Mouse (Mus musculus) CH12.LX (cell line): Measurements from ENCODE around the gene Ciapin1. TPM values are rescaled to one million over a fixed set of nuclear protein-coding genes. Genes with fewer than 3 reads are reported as not detected.

Source experiments
- DNase-seq: peaks from one replicate; pipeline ENCODE4 v3.0.0-alpha.2; 2013; ENCODE audit errors: extremely low read depth
- H3K27ac ChIP-seq: 2 replicates; pipeline ENCODE4 v1.5.1; 2012; ENCODE audit warnings: low read depth, mild to moderate bottlenecking, control low read depth, moderate library complexity; ENCODE audit not compliant: insufficient read depth
- H3K27me3 ChIP-seq: replicated peaks from 2 replicates; pipeline ENCODE3; 2012; ENCODE audit warnings: inconsistent platforms
- H3K36me3 ChIP-seq, 2 experiments: replicated peaks in 1 of 2; 2 replicates each; pipeline versions ENCODE3 to v1.6.1; 2012; ENCODE audit warnings: inconsistent platforms in 1 of 2, low read length in 1 of 2, mild to moderate bottlenecking in 1 of 2, mixed read lengths in 1 of 2, moderate library complexity in 1 of 2; ENCODE audit not compliant: control insufficient read depth in 1 of 2, insufficient read depth in 1 of 2
- H3K4me1 ChIP-seq, 2 experiments: 2 replicates each; pipeline ENCODE4 v1.6.1; 2012; ENCODE audit warnings: inconsistent platforms in 1 of 2, moderate library complexity in 1 of 2; ENCODE audit not compliant: insufficient read depth in 2 of 2, control insufficient read depth in 1 of 2
- H3K4me2 ChIP-seq: 2 replicates; pipeline ENCODE4 v1.6.1; 2012; ENCODE audit warnings: low read depth, mild to moderate bottlenecking, control low read depth; ENCODE audit not compliant: poor library complexity, insufficient read depth, severe bottlenecking
- H3K4me3 ChIP-seq, 3 experiments: fragments of 150-350 bp in 1 of 3; sonication (generic) in 1 of 3; replicated peaks in 1 of 3; 2 replicates each; pipeline versions ENCODE3 to v1.5.1; 2011 to 2012; ENCODE audit warnings: low read depth in 2 of 3, low read length in 2 of 3, mild to moderate bottlenecking in 2 of 3, moderate library complexity in 2 of 3, control low read depth in 1 of 3, improper control_type of control experiment in 1 of 3, inconsistent platforms in 1 of 3, mixed read lengths in 1 of 3; ENCODE audit not compliant: poor library complexity in 1 of 3
- H3K79me2 ChIP-seq: replicated peaks from 2 replicates; pipeline ENCODE4 v1.6.1; 2012; ENCODE audit warnings: mild to moderate bottlenecking, moderate library complexity; ENCODE audit not compliant: control insufficient read depth, poor library complexity, insufficient read depth, severe bottlenecking; ENCODE audit errors: extremely low read depth
- H3K9ac ChIP-seq: 2 replicates; pipeline ENCODE4 v1.6.1; 2012; ENCODE audit warnings: low read depth, mild to moderate bottlenecking, control low read depth, moderate library complexity; ENCODE audit not compliant: insufficient read depth
- H3K9me3 ChIP-seq: replicated peaks from 2 replicates; pipeline ENCODE3; 2012; ENCODE audit warnings: low read length, inconsistent platforms, mixed read lengths
- CHD2 ChIP-seq: IDR thresholded peaks from 2 replicates; pipeline ENCODE4 v1.6.1; 2011; ENCODE audit warnings: low read length, improper control_type of control experiment
- CTCF ChIP-seq, 2 experiments: IDR thresholded peaks in 1 of 2; conservative IDR thresholded peaks in 1 of 2; 2 replicates each; pipeline ENCODE4 v1.5.1; 2011 to 2012; ENCODE audit warnings: low read depth in 2 of 2, low read length in 2 of 2, improper control_type of control experiment in 1 of 2, inconsistent platforms in 1 of 2, mild to moderate bottlenecking in 1 of 2, moderate library complexity in 1 of 2
- ELF1 ChIP-seq: IDR thresholded peaks from 2 replicates; pipeline ENCODE4 v1.6.1; 2014; ENCODE audit warnings: low read depth, mild to moderate bottlenecking, inconsistent platforms, low read length, improper control_type of control experiment
- EP300 ChIP-seq: IDR thresholded peaks from 2 replicates; pipeline ENCODE4 v1.6.1; 2011; ENCODE audit warnings: low read length, improper control_type of control experiment
- JUND ChIP-seq: conservative IDR thresholded peaks from 2 replicates; pipeline ENCODE4 v1.6.1; 2011; ENCODE audit warnings: low read depth, low read length, improper control_type of control experiment
- KAT2A ChIP-seq: IDR thresholded peaks from 2 replicates; pipeline ENCODE4 v1.6.1; 2012; ENCODE audit warnings: low read length, improper control_type of control experiment, inconsistent platforms; ENCODE audit not compliant: insufficient replicate concordance
- MAFK ChIP-seq: IDR thresholded peaks from 2 replicates; pipeline ENCODE4 v1.6.1; 2011; ENCODE audit warnings: low read length, improper control_type of control experiment; ENCODE audit not compliant: insufficient replicate concordance
- MAX ChIP-seq: IDR thresholded peaks from 2 replicates; pipeline ENCODE4 v1.6.1; 2011; ENCODE audit warnings: low read length, improper control_type of control experiment
- MAZ ChIP-seq: IDR thresholded peaks from 2 replicates; pipeline ENCODE4 v1.6.1; 2012; ENCODE audit warnings: low read depth, mild to moderate bottlenecking, inconsistent platforms, low read length, improper control_type of control experiment, moderate library complexity
- MEF2A ChIP-seq: IDR thresholded peaks from 2 replicates; pipeline ENCODE4 v1.6.1; 2014; ENCODE audit warnings: low read depth, mild to moderate bottlenecking, inconsistent platforms, low read length, improper control_type of control experiment, borderline replicate concordance
- MYC ChIP-seq: IDR thresholded peaks from 2 replicates; pipeline ENCODE4 v1.6.1; 2011; ENCODE audit warnings: low read depth, mild to moderate bottlenecking, improper control_type of control experiment, low read length
- NRF1 ChIP-seq: IDR thresholded peaks from 2 replicates; pipeline ENCODE4 v1.6.1; 2014; ENCODE audit warnings: low read depth, mild to moderate bottlenecking, inconsistent platforms, low read length, improper control_type of control experiment, moderate library complexity
- PAX5 ChIP-seq: IDR thresholded peaks from 2 replicates; pipeline ENCODE4 v1.6.1; 2012; ENCODE audit warnings: low read length, inconsistent platforms, mixed read lengths
- RAD21 ChIP-seq: IDR thresholded peaks from 2 replicates; pipeline ENCODE4 v1.6.1; 2011; ENCODE audit warnings: low read depth, mild to moderate bottlenecking, low read length, improper control_type of control experiment, moderate library complexity
- SMC3 ChIP-seq: IDR thresholded peaks from 2 replicates; pipeline ENCODE4 v1.6.1; 2011; ENCODE audit warnings: low read depth, low read length, improper control_type of control experiment
- TCF12 ChIP-seq: IDR thresholded peaks from 2 replicates; pipeline ENCODE4 v1.6.1; 2014; ENCODE audit warnings: low read depth, mild to moderate bottlenecking, inconsistent platforms, low read length, improper control_type of control experiment
- UBTF ChIP-seq: IDR thresholded peaks from 2 replicates; pipeline ENCODE4 v1.6.1; 2012; ENCODE audit warnings: low read depth, mild to moderate bottlenecking, inconsistent platforms, low read length, improper control_type of control experiment, moderate library complexity
- ZC3H11A ChIP-seq: IDR thresholded peaks from 2 replicates; pipeline ENCODE4 v1.6.1; 2012; ENCODE audit warnings: low read depth, mild to moderate bottlenecking, inconsistent platforms, low read length, improper control_type of control experiment
- ZKSCAN1 ChIP-seq: IDR thresholded peaks from 2 replicates; pipeline ENCODE4 v1.6.1; 2012; ENCODE audit warnings: low read depth, inconsistent platforms, low read length, improper control_type of control experiment, borderline replicate concordance
- dilution Hi-C: fragments of 300-500 bp; cut with MboI; formaldehyde crosslinking; loops from 2 replicates; pipeline ENCODE4 v1.14.3; 2020; ENCODE audit warnings: low sequenced_read_pairs; ENCODE audit not compliant: extremely low pct_unique_long_range_greater_than_20kb, extremely low pct_ligation_motif_present
- in situ Hi-C: fragments of 300-500 bp; cut with MboI; formaldehyde crosslinking; loops from 3 replicates; pipeline ENCODE4 v1.14.3; 2019; ENCODE audit warnings: low sequenced_read_pairs, low pct_ligation_motif_present, low pct_unique_long_range_greater_than_20kb, mixed read lengths
- polyA plus RNA-seq: library from polyadenylated mRNA; unstranded; fragments of >175 nt; gene quantifications from 2 replicates; pipeline ENCODE4 v1.2.1, GENCODE M21; 2012; ENCODE audit warnings: low read depth; ENCODE audit not compliant: insufficient read length
- total RNA-seq, 2 experiments: library from RNA; depleted of rRNA; stranded (reverse); fragments of 300-350 nt in 1 of 2; fragments of >200 nt in 1 of 2; gene quantifications; 2 replicates each; pipeline ENCODE4 v1.2.3; 2012 to 2014

Ciapin1 gene
- total and polyA plus RNA-seq, 3 experiments, result 83.1 to 139 (median 97.1) TPM

DNA sequence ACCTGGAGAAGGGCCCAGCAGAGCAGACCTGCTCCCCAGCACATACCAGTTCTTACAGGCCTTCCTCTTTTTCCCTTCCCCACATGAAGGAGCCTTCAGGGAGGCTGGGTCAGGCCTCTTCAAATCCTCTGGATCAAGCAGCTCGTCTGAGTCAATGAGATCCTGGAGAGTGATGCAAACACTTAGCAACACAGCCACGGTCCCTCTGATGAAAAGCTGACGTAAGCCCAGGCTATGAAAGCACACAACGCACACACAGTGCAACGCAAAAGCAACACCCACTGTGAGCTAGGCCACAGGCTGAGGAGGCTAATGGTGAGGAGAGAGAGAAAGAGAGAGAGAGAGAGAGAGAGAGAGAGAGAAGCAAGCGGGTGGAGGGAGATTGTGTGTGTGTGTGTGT lies 13.0 kb downstream of the Ciapin1 start:
- Histone ChIP-seq H3K27ac (no peak overlapping the region; the same call in 1 of the 2 replicates), H3K36me3 (peaks cover 77 to 93% of the 10 kb centered on the region in 2 experiments), H3K4me3 (no peak overlapping the region), H3K4me1 (peaks cover 0 to 5% of the 10 kb centered on the region in 2 experiments; a peak in 1 of 4 replicates)
- TF ChIP-seq MAZ (no peak), MEF2A (no peak), JUND (no peak), CTCF (conservative IDR thresholded peaks at IDR 0.05 in 1 of 2, IDR thresholded peaks at IDR 0.05 in 1 of 2; ENCODE audit: low read depth in 2 of 2, low read length in 2 of 2) (no peak), MAFK (no peak), MAX (no peak), ZC3H11A (no peak), ZKSCAN1 (no peak), PAX5 (no peak), UBTF (no peak), NRF1 (no peak), TCF12 (no peak), CHD2 (no peak), RAD21 (no peak), MYC (no peak), EP300 (no peak)
- TF ChIP-seq, all 38 proteins: peak for 0
- dilution Hi-C loops, result no loop called here
- no peaks in the 10 kb centered on the region for H3K9me3 ChIP-seq
- DNase-seq, result no peak
- no peak overlapping the region for H3K4me2 ChIP-seq
- H3K9ac ChIP-seq, result no peak overlapping the region
- H3K27me3 ChIP-seq, result no peaks in the 10 kb centered on the region
- in situ Hi-C loops, result no loop called here
- H3K79me2 ChIP-seq, result no peaks in the 10 kb centered on the region; the same call in 1 of the 2 replicates

DNA sequence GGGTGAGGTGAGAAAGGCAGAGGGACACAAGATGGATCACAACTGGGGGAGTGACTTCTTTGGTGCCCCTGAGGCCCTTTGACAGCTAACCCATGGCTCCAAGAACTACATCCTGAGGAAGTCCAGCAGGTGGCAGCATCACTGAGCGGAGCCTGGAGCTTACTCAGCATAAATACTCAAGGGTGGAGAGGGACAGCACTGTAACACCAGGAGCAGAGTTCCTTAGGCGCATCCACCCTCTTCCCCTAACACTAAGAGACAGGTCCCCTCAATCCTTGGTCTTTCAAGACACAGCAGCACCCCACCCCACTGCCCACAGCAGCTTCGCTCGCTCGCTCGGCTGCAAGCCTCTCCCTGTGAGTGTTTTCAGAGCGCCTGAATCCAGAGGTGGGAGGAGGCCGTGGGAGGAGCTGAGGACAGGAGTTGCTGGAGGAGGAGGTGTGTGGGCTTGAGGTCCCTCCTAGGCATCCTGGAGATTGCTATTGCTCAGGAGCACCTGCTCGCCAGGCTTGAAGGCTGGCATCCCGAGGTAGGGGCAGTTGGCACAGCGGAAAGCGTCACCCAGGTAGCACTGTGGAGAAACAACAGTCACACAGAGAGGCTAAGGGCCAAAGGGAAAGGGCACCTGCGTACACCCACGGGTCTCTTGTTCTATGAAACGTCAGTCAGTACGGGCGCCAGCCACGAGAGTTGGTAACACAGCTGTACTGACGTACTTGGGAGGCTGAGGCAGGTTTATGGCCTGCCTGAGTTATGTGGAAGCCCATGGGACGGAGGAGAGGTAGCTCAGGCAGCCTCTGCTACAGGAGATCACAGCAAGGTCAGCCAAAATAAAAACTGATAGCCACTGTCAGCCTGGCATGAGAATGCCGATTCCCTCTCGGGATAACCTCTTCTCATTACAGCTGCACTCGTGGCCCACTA lies 15.3 kb downstream of the Ciapin1 start:
- TF ChIP-seq MAFK, result peak; percentile 100
- TF ChIP-seq ELF1, result no peak
- TF ChIP-seq SMC3, result peak; percentile 50
- TF ChIP-seq CTCF (conservative IDR thresholded peaks at IDR 0.05 in 1 of 2, IDR thresholded peaks at IDR 0.05 in 1 of 2; ENCODE audit: low read depth in 2 of 2, low read length in 2 of 2), result peak in 1 of 2 experiments; percentile 67; a peak in 2 of 4 replicates
- no peak for TF ChIP-seq KAT2A
- peak; percentile 35 for TF ChIP-seq RAD21
- no peak overlapping the region for H3K9ac ChIP-seq
- H3K27me3 ChIP-seq, result no peaks in the 10 kb centered on the region
- no peak overlapping the region for H3K4me3 ChIP-seq
- H3K27ac ChIP-seq, result peak overlapping the region; percentile 13
- no peaks in the 10 kb centered on the region for H3K79me2 ChIP-seq
- peak; percentile 55 for DNase-seq
- dilution Hi-C loops, result no loop called here
- H3K36me3 ChIP-seq, result peaks cover 67 to 96% of the 10 kb centered on the region in 2 experiments
- peaks cover 0 to 5% of the 10 kb centered on the region in 2 experiments; a peak in 1 of 4 replicates for H3K4me1 ChIP-seq
- no peak overlapping the region for H3K4me2 ChIP-seq
- H3K9me3 ChIP-seq, result no peaks in the 10 kb centered on the region
- in situ Hi-C loops, result loop anchor here (5.0 kb wide), 1 partner anchor 84 kb away; no protein-coding TSS in a partner anchor
